Mouse (Mus musculus) small intestine, adult 2 months (tissue): ENCODE data around the gene Plppr2.

Experiments
- CTCF ChIP-seq: fragments of 200-500 bp; IDR thresholded peaks from 2 replicates; pipeline ENCODE4 v1.5.1; 2012; ENCODE audit warnings: low read depth, mild to moderate bottlenecking, control low read depth, inconsistent platforms, low read length, moderate library complexity, mixed read lengths; ENCODE audit not compliant: insufficient replicate concordance, insufficient read length; ENCODE audit errors: extremely low read depth
- POLR2A ChIP-seq: fragments of 200-500 bp; IDR thresholded peaks from 2 replicates; pipeline ENCODE4 v1.6.1; 2012; ENCODE audit warnings: low read depth, mild to moderate bottlenecking, control low read depth, inconsistent platforms, low read length, moderate library complexity

- TF ChIP-seq POLR2A (no peak), CTCF (no peak)
Observed at GRCm38 (mm10) chr9:21969304-21969703, 32.5 kb downstream of the Plppr2 start.
